Mouse (Mus musculus) neural tube, postnatal 0 days (tissue): ENCODE data around the gene Olfr1420. TPM values are rescaled to one million over a fixed set of nuclear protein-coding genes. Genes with fewer than 3 reads are reported as not detected.

Experiments used
- microRNA-seq: library from miRNA; unstranded; fragments of <30 nt; microRNA quantifications from one replicate; pipeline ENCODE4, GENCODE M21; 2016
- polyA plus RNA-seq: library from polyadenylated mRNA; unstranded; fragments of >200 nt; fragmentation: Nextera tagmentation; extraction: Ambion mirVana; gene quantifications from 2 replicates; pipeline ENCODE4 v1.2.1, GENCODE M21; 2015

Olfr1420 gene
- polyA plus RNA-seq, result 0.17 TPM in 1 of 2 replicates, not detected in the other

GRCm38 (mm10) chr19:11886265-11886664 lies at the start of gene Olfr1420:
TSS of gene Olfr1420 (plus strand) at chr19:11886565.

DNA sequence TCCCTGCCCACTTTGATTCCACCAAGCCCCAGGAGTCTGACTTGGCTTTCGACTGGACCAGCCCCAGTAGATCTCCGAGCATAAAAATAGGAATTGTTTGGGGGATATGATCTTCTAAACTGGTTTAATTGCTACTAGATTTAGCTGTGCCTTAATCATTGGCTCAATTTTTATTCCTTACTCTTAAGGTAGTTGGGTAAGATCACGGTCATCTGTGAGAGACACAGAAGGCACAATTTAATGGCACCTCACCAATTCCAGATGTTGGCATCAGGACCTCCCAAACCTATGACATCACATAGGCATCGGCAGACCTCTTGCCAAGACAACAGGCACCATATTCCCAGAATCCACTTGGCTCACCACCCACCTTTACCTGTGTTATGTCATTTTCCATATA lies 47.2 kb upstream of the Olfr1420 start, which contains the start of gene Olfr1417:
TSS of gene Olfr1417 (minus strand) at position 101 of the 400 bp plus-strand sequence.

GRCm38 (mm10) chr19:11860966-11861365 lies 25.4 kb upstream of the Olfr1420 start, which contains the start of gene Olfr1418:
TSS of gene Olfr1418 (minus strand) at chr19:11861066.

DNA sequence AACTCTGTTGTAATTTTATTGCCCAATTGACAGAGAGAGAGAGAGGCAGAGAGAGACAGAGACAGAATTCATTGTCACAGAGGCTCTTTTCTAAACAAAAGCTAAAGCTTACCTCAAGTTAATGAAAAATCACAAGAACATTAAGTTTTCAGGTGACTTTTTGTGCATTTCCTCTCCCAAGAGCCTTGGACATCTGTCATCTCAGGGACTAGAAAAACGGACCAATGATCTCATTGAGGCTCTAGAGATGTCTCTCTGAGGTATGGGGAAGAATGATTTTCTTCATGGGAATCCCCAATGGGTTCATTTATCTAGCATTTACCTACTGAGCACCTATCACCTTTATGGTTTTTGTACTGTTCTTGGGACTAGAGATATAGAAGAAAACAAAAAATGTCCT lies 11.4 kb upstream of the Olfr1420 start, which contains the start of gene Olfr1419:
TSS of gene Olfr1419 (minus strand) at position 101 of the 400 bp plus-strand sequence.

GRCm38 (mm10) chr19:11912037-11912532 lies 25.7 kb downstream of the Olfr1420 start, which contains the start of gene Patl1:
TSS of gene Patl1 (plus strand) at chr19:11912399.

Small RNAs within 50 kb of the gene (microRNA-seq; reads per million reads assigned to microRNA genes)
- gene Mir6994, result 10.7 reads per million, percentile 22 among the genes with 10 or more reads in this experiment

Other genes starting within 250 kb of the Olfr1420 start
- 0.15 and 0.70 TPM in 2 replicates for gene Ms4a3, start 245.7 kb upstream of the Olfr1420 start, polyA plus RNA-seq
- not detected in 2 replicates for gene Oosp2, start 226.0 kb upstream of the Olfr1420 start, polyA plus RNA-seq
- gene Oosp1, start 195.4 kb upstream of the Olfr1420 start, polyA plus RNA-seq, result not detected in 2 replicates
- gene Oosp3, start 189.5 kb upstream of the Olfr1420 start, polyA plus RNA-seq, result not detected in 2 replicates
- gene Gif, start 139.0 kb upstream of the Olfr1420 start, polyA plus RNA-seq, result not detected in 2 replicates
- 56.0 and 56.6 TPM in 2 replicates for gene Mrpl16, start 116.2 kb upstream of the Olfr1420 start, polyA plus RNA-seq
- 13.8 and 16.3 TPM in 2 replicates for gene Stx3, start 67.2 kb upstream of the Olfr1420 start, polyA plus RNA-seq
- gene Olfr1417, start 47.3 kb upstream of the Olfr1420 start, polyA plus RNA-seq, result not detected in 2 replicates
- not detected in 2 replicates for gene Olfr1418, start 25.5 kb upstream of the Olfr1420 start, polyA plus RNA-seq
- not detected in 2 replicates for gene Olfr1419, start 11.5 kb upstream of the Olfr1420 start, polyA plus RNA-seq
- gene Patl1, start 25.8 kb downstream of the Olfr1420 start, polyA plus RNA-seq, result 8.6 and 11.9 TPM in 2 replicates
- 3.9 and 4.6 TPM in 2 replicates for gene Osbp, start 79.4 kb downstream of the Olfr1420 start, polyA plus RNA-seq
- not detected in 2 replicates for gene Olfr1423, start 154.8 kb downstream of the Olfr1420 start, polyA plus RNA-seq
- not detected in 2 replicates for gene Olfr1424, start 176.1 kb downstream of the Olfr1420 start, polyA plus RNA-seq
- gene Olfr1425, start 191.2 kb downstream of the Olfr1420 start, polyA plus RNA-seq, result not detected in 2 replicates
- gene Olfr1426, start 205.4 kb downstream of the Olfr1420 start, polyA plus RNA-seq, result not detected in 2 replicates
- gene Olfr1427, start 216.8 kb downstream of the Olfr1420 start, polyA plus RNA-seq, result not detected in 2 replicates
- gene Olfr1428, start 229.3 kb downstream of the Olfr1420 start, polyA plus RNA-seq, result not detected in 2 replicates
- not detected in 2 replicates for gene Olfr76, start 236.6 kb downstream of the Olfr1420 start, polyA plus RNA-seq